Mouse (Mus musculus) liver, embryonic 14.5 days (tissue): ENCODE results near the gene Rph3al.

Source experiments
- CTCF ChIP-seq: IDR thresholded peaks from 2 replicates; pipeline ENCODE4 v1.5.1; 2016; ENCODE audit warnings: antibody characterized with exemption, low read depth, control low read depth
- EP300 ChIP-seq: IDR thresholded peaks from 2 replicates; pipeline ENCODE4 v1.6.1; 2016; ENCODE audit warnings: antibody characterized with exemption, low read depth

- TF ChIP-seq CTCF (no peak), EP300 (no peak)
Observed at GRCm38 (mm10) chr11:75811900-75812299, 126.3 kb downstream of the Rph3al start.
